Mouse (Mus musculus): ENCODE results near the gene Habp2. TPM values are rescaled to one million over a fixed set of nuclear protein-coding genes. Genes with fewer than 3 reads are reported as not detected.

The Habp2 gene
- polyA plus RNA-seq, 3 experiments from 2014 or later = 0.26 TPM; not detected in 2

GRCm38 (mm10) chr19:56364563-56364962 is 77.6 kb downstream of the Habp2 start:
- ATAC-seq = no peak

GRCm38 (mm10) chr19:56366168-56366567 is 79.2 kb downstream of the Habp2 start:
- no peak for ATAC-seq

GRCm38 (mm10) chr19:56366625-56367024 is 79.7 kb downstream of the Habp2 start:
- no peak for ATAC-seq

- no peak for ATAC-seq
Measured at GRCm38 (mm10) chr19:56367778-56368177, 80.8 kb downstream of the Habp2 start.

- no peak for ATAC-seq
Measured at GRCm38 (mm10) chr19:56368912-56369311, 82.0 kb downstream of the Habp2 start.

Other genes with a start within 250 kb of the Habp2 start
- gene Nrap, start 102.9 kb downstream of the Habp2 start, polyA plus RNA-seq (2017; shearing (Covaris generic)) = not detected
- gene Casp7, start 110.0 kb downstream of the Habp2 start, polyA plus RNA-seq (2017; shearing (Covaris generic)) = 10 to 100 TPM; 29.6 to 38.3 (median 37.2) TPM
- under 1 TPM in 1 of 3 experiments, not detected in 2; 0.55 TPM for gene Plekhs1, start 174.5 kb downstream of the Habp2 start, polyA plus RNA-seq (2017; shearing (Covaris generic))

Data from inflammation-experienced regulatory T-cells, adult 6 months (primary cell).